Mouse (Mus musculus): ENCODE data around the gene Thap12.

Thap12 gene

GRCm38 (mm10) chr7:98750404-98750803 is 47.5 kb downstream of the Thap12 start:
- in situ Hi-C loops (cut with MboI, MseI): no loop called here

GRCm38 (mm10) chr7:98752680-98753079 is 49.8 kb downstream of the Thap12 start:
- in situ Hi-C loops (cut with MboI, MseI): no loop called here

GRCm38 (mm10) chr7:98756050-98756449 is 53.1 kb downstream of the Thap12 start:
- in situ Hi-C loops (cut with MboI, MseI): no loop called here

DNA sequence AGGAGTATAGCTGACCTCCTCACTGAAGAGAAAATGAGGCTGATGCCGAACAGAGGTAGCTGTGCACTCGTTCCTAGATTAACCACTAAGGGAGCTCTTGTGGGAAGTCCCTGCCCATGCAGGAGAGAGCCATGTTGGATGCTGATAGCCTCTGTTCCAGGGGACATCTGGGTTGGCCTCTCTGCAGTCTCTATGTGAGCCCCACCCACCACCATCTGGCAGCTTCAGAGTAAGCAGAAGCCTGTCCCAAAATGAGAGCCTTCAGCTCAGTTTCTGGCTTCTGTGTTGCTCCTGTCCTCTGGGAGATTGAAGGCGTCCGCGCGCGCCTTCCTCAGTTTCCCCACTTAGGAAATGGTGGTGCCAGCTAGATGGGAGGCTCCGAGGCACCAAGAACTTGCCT is 53.7 kb downstream of the Thap12 start:
- in situ Hi-C loops (cut with MboI, MseI): no loop called here

GRCm38 (mm10) chr7:98760126-98760525 is 57.2 kb downstream of the Thap12 start:
- in situ Hi-C loops (cut with MboI, MseI): no loop called here

DNA sequence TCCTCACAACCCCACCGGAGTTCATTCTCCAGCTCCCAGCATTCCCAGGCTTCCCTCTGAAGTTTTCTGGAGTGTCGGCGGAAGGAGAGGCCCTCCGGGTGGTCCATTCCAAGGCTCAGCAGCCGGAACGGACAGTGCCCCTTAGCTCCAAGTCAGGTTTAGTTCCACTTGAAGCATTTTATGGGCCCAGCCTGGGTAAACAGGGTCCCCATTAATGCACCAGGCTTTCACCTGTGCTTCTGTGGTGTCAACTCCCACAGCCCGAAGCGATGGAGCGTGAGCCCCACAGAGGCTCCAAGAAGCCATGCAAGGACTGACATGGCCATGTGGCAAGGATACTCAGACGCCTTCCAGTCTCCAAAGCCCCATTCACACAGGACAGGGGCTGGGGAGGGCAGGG is 61.0 kb downstream of the Thap12 start:
- in situ Hi-C loops (cut with MboI, MseI): no loop called here

DNA sequence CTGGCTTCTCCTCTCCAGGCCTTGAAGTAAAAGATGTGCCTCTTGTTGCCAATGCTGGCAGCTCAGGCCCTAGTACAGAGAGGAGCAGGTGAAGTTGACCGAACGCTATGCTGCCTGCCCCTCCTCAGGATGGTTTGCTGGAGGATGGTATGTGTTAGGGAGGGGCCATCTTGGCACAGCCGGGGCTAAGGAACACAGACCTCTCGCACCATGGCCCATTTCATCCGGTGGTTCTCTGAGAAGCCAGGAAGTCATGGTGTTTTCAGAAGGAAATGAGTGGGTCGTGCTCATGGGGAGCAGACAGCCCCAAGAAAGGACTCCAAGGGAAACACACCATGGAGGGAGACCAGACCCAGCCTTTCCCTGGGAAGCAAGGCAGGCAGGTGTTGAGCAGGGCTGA is 64.4 kb downstream of the Thap12 start:
- in situ Hi-C loops (cut with MboI, MseI): no loop called here

Data from T-helper 2 cell (primary cell).